Mouse (Mus musculus) gastrocnemius, adult 8-10 months (tissue): ENCODE results near the gene Aar2. TPM values are rescaled to one million over a fixed set of nuclear protein-coding genes. Genes with fewer than 3 reads are reported as not detected.
"Not testable (repeated sequence)": the region's sequence is repeated elsewhere in the genome, so short reads cannot be mapped to it uniquely, and the experiment has no call there.

Experiments used
- DNase-seq, 2 experiments: peaks; one replicate each; pipeline ENCODE4 v3.0.0; 2022; ENCODE audit warnings: low spot score in 2 of 2
- total RNA-seq, 4 experiments: library from RNA; stranded (reverse); gene quantifications; 2 replicates each; pipeline ENCODE4 v1.2.4; 2022

Gene Aar2
- 10 to 100 TPM; 19.6 to 25.5 (median 22.0) TPM for total RNA-seq

GRCm38 (mm10) chr2:156547123-156547891 is at the start of gene Aar2:
Gene Aar2, plus strand, starts transcription at chr2:156547584.
- DNase-seq = peak; percentile 62 to 64

GRCm38 (mm10) chr2:156497915-156498314 is 49.5 kb upstream of the Aar2 start:
- DNase-seq = peak in 1 of 2 experiments; percentile 40

GRCm38 (mm10) chr2:156501025-156501424 is 46.4 kb upstream of the Aar2 start:
- no peak for DNase-seq

- no peak for DNase-seq
Observed at GRCm38 (mm10) chr2:156505533-156505932, 41.9 kb upstream of the Aar2 start.

GRCm38 (mm10) chr2:156512028-156512427 is 35.4 kb upstream of the Aar2 start:
- DNase-seq = no peak

- DNase-seq = no peak
Observed at GRCm38 (mm10) chr2:156512561-156512960, 34.8 kb upstream of the Aar2 start.

GRCm38 (mm10) chr2:156515102-156515501 is 32.3 kb upstream of the Aar2 start:
- DNase-seq = no peak

GRCm38 (mm10) chr2:156515565-156516185 is 31.7 kb upstream of the Aar2 start:
- peak; percentile 59 to 61 for DNase-seq

GRCm38 (mm10) chr2:156516678-156517077 is 30.7 kb upstream of the Aar2 start:
- not testable (repeated sequence) for DNase-seq

- DNase-seq = no peak
Observed at GRCm38 (mm10) chr2:156518306-156518705, 29.1 kb upstream of the Aar2 start.

GRCm38 (mm10) chr2:156519584-156519983 is 27.8 kb upstream of the Aar2 start:
- DNase-seq = no peak

GRCm38 (mm10) chr2:156522994-156523393 is 24.4 kb upstream of the Aar2 start:
- no peak for DNase-seq

GRCm38 (mm10) chr2:156524078-156524477 is 23.3 kb upstream of the Aar2 start:
- no peak for DNase-seq

GRCm38 (mm10) chr2:156529726-156530125 is 17.7 kb upstream of the Aar2 start:
- no peak for DNase-seq

- DNase-seq = no peak
Observed at GRCm38 (mm10) chr2:156533160-156533559, 14.2 kb upstream of the Aar2 start.

- no peak for DNase-seq
Observed at GRCm38 (mm10) chr2:156538817-156539555, 8.4 kb upstream of the Aar2 start.

- no peak for DNase-seq
Observed at GRCm38 (mm10) chr2:156540991-156541390, 6.4 kb upstream of the Aar2 start.

- DNase-seq = no peak
Observed at GRCm38 (mm10) chr2:156542410-156542809, 5.0 kb upstream of the Aar2 start.

GRCm38 (mm10) chr2:156543804-156544203 is 3.6 kb upstream of the Aar2 start:
- DNase-seq = no peak

GRCm38 (mm10) chr2:156552421-156552820 is 5.0 kb downstream of the Aar2 start:
- DNase-seq = no peak

- no peak for DNase-seq
Observed at GRCm38 (mm10) chr2:156561808-156562207, 14.4 kb downstream of the Aar2 start.

- DNase-seq = no peak
Observed at GRCm38 (mm10) chr2:156563557-156563956, 16.2 kb downstream of the Aar2 start.
